Mouse (Mus musculus) midbrain, embryonic 12.5 days (tissue): ENCODE results near the gene Arl5c. TPM values are rescaled to one million over a fixed set of nuclear protein-coding genes. Genes with fewer than 3 reads are reported as not detected.

ENCODE experiments used
- microRNA-seq: library from miRNA; unstranded; fragments of <30 nt; microRNA quantifications from one replicate; pipeline ENCODE4, GENCODE M21; 2017
- polyA plus RNA-seq: library from polyadenylated mRNA; unstranded; fragments of >200 nt; fragmentation: Nextera tagmentation; extraction: Ambion mirVana; gene quantifications from 2 replicates; pipeline ENCODE4 v1.2.1, GENCODE M21; 2016

Arl5c gene
- polyA plus RNA-seq, 1 experiment from 2014 or later: 7.4 TPM

Small RNAs within 50 kb of the gene (microRNA-seq; reads per million reads assigned to microRNA genes)
- gene Gm22461 (not detected), gene Gm27597 (not detected)

Other genes starting within 250 kb of the Arl5c start
- 22.3 and 24.4 TPM in 2 replicates for gene Cwc25, start 229.6 kb downstream of the Arl5c start, polyA plus RNA-seq
- 0.31 and 1.3 TPM in 2 replicates for gene 1700001P01Rik, start 220.3 kb downstream of the Arl5c start, polyA plus RNA-seq
- 370 and 378 TPM in 2 replicates for gene Rpl23, start 213.7 kb downstream of the Arl5c start, polyA plus RNA-seq
- gene Lasp1, start 197.2 kb downstream of the Arl5c start, polyA plus RNA-seq: 102 and 106 TPM in 2 replicates
- gene B230217C12Rik, start 155.4 kb downstream of the Arl5c start, polyA plus RNA-seq: 14.2 and 15.8 TPM in 2 replicates
- 0.54 and 0.71 TPM in 2 replicates for gene Fbxo47, start 112.0 kb downstream of the Arl5c start, polyA plus RNA-seq
- 0.34 and 0.48 TPM in 2 replicates for gene Plxdc1, start 9.7 kb downstream of the Arl5c start, polyA plus RNA-seq
- 34.3 and 35.2 TPM in 2 replicates for gene Cacnb1, start 26.9 kb upstream of the Arl5c start, polyA plus RNA-seq
- 741 and 746 TPM in 2 replicates for gene Rpl19, start 30.5 kb upstream of the Arl5c start, polyA plus RNA-seq
- gene Stac2, start 57.3 kb upstream of the Arl5c start, polyA plus RNA-seq: 0.62 and 0.73 TPM in 2 replicates
- 35.2 and 36.4 TPM in 2 replicates for gene Fbxl20, start 154.2 kb upstream of the Arl5c start, polyA plus RNA-seq
- 80.9 and 84.7 TPM in 2 replicates for gene Med1, start 197.1 kb upstream of the Arl5c start, polyA plus RNA-seq
- 14.1 and 16.7 TPM in 2 replicates for gene Cdk12, start 206.9 kb upstream of the Arl5c start, polyA plus RNA-seq